Mouse (Mus musculus): Measurements from ENCODE around the gene Lzts2. TPM values are rescaled to one million over a fixed set of nuclear protein-coding genes. Genes with fewer than 3 reads are reported as not detected.

Lzts2 gene
- total RNA-seq (2015; ENCODE audit: low replicate concordance): 3.8 TPM in 1 of 2 replicates, not detected in the other
- total RNA-seq (2017; ENCODE audit: low replicate concordance): 1.4 and 2.2 TPM in 2 replicates

DNA sequence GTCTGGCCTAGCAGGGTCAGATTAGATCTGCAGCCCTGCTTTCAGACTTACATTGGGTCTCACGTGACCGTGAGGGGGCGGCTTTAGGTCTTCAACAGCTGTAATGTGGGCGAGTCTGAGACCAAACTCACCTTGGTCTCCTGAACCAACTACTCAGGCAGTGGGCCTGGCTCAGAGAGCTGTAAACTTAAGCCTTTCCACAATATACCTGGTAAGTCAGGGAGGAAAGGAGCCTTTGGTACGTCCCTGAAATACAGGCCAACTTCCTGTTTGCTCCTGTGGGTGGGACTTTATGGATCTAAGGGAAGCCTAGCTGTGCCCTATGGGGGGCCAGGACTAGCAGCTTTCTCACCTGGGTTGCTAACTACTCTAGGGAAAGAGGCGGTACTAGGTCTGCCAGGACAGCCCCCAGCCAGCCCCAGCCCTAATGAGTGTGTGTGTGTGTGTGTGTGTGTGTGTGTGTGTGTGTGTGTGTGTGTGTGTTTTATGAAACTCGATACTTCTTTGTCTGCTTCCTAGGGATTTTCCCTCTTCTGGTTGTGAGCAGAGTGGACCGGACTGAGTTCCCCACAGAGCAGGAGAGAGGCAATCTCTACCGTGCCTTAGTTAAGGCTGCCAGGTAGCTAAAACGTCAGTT is at the start of gene Lzts2:
Lzts2 (plus strand) TSS at position 80 of the 637 bp plus-strand sequence.
- no peak for ATAC-seq (replicated peaks; ENCODE audit: low FRiP score, poor library complexity, severe bottlenecking)

DNA sequence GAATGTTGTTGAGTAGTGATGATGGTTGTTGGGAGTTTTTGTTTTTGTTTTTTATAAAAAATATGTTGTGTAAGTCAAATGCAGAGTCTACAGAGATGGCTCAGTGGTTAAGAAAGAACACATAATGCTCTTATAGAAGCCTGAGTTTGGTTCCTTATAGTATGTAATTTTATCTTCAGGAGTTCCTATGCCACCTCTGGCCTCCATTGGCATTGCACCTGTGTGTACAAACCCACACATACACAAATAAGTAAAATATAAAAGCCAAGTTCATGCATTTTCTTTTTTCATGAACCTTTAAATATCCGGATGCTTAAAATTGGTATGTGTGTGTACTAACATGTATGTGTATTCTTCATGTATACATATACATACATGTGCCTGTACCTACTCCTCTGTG is 48.2 kb upstream of the Lzts2 start:
- ATAC-seq (replicated peaks; ENCODE audit: low FRiP score, poor library complexity, severe bottlenecking): no peak

DNA sequence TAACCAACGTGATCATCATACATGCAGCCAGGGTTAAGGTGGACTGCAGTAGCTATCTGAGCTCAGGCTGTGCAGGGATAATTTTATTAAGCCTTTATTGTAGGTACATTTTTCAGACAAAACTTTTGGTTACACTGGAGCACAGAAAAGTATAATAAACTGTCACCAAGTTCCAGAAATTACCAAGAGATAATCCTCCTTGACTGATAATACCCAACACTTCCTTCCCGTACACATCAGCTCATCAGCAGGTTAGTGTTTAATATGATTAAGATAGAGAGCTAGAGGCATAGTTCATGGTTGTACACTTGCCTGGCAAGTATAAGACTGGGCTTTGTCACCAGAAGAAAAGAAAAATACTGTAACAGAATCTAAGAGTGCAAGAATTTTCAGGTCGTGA is 45.9 kb upstream of the Lzts2 start:
- ATAC-seq (replicated peaks; ENCODE audit: low FRiP score, poor library complexity, severe bottlenecking): no peak

DNA sequence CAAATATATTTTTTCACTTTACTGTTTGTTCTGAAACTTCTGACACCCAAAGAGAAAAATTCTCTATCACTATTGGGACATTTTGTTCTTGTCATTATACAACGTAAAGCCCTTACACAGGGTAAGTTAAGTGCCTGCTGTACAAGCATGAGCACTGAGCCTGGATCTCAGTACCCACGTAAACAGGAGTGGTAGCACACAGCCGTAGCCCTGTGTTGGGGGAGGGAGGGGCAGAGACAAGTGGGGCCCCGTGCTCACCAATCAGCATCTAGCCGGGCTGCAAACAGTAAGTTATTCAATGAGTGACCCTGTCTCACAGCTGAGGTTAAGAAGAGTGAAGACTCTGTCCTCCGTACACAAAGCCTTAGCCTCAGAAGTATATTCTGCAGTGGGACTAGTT is 37.6 kb upstream of the Lzts2 start:
- ATAC-seq (replicated peaks; ENCODE audit: low FRiP score, poor library complexity, severe bottlenecking): no peak

- no peak for ATAC-seq (replicated peaks; ENCODE audit: low FRiP score, poor library complexity, severe bottlenecking)
These were observed 37.1 kb upstream of the Lzts2 start for GRCm38 (mm10) chr19:44977148-44977547.

DNA sequence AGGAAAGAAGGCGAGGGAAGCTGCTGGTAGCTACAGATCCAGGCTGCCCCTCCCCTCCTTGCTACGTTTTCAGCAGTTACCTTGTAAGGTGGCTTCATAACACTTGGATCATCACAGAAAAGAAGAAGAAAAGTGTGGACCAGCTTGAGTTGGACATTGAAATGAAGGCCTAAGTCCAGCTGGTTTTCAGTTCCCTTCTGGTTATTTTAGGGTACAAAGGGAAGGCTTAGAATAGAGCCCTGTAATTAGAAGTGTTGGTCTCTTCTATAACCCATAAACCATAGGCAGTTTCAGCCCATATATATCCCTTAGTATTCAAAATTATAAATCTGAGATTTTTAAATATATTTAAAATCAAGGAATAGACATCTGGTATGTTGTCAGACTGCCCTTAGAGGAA is 33.4 kb upstream of the Lzts2 start:
- no peak for ATAC-seq (replicated peaks; ENCODE audit: low FRiP score, poor library complexity, severe bottlenecking)

DNA sequence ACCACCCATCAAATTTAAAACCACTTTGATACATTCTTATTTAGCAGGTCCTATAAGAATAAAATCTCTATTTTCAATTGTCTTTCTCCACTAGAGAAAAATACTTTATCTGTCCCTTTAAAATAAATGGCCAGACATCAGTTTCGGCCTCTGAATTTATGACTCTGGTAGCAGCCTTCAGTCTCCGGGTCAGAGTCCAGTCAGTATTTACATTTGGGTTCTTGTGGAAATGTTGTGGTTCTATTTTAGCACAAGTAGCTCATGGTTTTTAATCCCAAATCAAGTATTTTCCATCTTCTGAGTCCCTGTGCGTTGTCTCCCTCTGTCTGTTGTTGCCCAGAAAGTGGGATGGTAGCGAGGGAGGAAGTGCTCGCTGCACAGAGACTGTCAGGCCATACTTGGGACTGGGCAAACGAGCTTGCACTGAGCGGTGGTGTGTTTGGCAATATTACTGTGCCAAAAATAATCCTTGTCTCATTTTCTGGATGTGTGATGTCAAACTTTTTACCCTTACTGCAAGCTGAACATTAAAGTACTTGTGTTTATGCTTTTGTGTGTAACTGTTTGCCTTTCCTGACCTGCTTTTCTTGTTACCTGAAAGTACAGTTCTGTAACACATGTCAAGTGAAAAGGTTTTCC is 31.6 kb upstream of the Lzts2 start:
- ATAC-seq (replicated peaks; ENCODE audit: low FRiP score, poor library complexity, severe bottlenecking): no peak

DNA sequence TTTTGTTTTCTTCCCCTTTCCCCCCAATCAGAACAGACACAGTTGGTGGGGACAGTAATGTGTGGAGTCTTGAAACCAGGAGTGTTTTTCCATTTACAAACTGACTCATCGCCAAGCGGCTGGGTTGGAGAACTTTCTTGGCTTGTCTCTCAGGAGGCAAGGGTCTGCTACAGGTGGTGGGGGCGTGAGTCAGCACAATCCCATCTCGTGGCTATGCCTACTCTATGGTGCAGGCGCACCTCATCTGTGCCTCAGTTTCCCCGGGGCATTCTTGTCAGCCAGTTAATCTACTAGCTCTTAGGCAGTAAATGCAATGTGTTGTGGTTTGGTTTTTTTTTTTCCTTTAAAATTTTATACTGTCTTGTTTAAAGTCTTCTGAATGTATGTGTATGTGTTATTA is 30.8 kb upstream of the Lzts2 start:
- ATAC-seq (replicated peaks; ENCODE audit: low FRiP score, poor library complexity, severe bottlenecking): no peak

DNA sequence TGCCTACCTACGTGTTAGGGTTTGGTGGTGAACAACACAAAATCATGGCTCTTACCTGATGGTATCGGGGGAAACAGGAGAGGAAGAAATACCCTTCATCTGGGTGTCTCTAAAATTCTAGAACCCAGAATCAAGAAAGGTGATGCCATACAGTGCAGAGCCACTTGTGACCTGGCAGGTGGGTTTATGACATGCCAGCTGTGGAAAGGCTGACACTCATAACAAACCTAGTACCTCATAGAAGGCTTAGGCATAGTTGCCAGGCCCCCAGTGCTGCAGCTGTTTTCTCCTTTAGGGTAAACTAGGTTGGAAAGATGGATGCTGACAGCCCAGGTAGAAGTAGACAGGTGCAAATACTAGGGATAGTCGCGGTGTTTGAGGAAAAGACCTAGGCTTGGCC is 29.8 kb upstream of the Lzts2 start:
- no peak for ATAC-seq (replicated peaks; ENCODE audit: low FRiP score, poor library complexity, severe bottlenecking)

DNA sequence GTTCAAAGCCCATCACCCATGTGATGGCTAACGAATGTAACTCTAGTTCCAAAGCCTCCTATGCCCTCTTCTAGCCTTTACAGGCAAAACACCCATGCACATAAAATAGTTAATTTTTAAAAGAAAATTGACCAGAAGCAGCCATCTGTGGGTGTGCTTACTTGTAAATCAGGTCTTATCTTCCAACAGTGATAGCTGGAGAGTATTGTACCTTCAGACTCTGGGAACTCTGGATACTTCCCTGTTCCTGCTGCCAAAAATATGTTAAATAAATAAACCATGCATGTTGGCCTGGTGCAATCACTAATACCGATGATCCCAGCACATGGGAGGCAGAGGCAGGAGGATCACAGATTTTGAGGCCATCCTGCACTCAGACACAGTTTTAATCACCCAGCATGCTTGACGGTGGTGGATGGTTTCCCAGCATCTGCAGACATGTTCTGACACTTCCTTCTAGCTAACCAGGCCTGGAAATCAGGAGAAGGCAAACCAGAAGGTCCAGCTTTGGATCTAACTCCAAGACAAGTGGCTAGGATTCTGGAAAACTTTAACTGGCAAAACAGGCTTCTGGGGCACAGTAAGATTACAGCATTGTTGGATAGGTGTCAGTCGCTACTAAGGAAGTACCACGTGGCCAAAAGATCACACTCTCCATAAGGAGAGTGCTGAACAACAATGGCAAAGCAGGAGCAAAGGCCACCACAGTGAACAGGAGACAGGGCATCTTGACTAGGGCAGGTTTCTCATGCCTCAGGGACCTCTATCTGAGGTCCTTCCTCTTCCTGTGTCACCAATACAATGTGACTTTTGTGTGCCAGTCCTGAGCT is 28.8 kb upstream of the Lzts2 start:
- no peak for ATAC-seq (replicated peaks; ENCODE audit: low FRiP score, poor library complexity, severe bottlenecking)

DNA sequence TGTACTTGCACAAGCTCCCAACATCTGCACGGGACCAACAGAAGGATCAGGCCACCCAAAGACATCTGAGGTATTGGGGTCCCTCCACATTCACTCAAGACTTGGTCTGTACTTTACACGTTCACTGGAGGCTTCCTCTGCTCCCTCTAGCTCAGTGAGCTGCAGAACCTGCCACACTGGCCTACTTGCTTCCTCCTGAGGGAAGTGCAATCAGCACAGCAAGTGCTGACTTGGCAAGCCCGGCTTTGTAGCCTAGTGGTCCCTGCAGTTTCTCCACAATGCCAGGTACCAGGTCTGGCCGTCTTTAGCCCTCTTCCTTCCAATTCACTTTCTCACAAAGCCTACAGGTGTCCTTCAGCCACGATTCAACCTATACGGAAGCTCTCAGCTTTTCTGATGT is 27.2 kb upstream of the Lzts2 start:
- no peak for ATAC-seq (replicated peaks; ENCODE audit: low FRiP score, poor library complexity, severe bottlenecking)

DNA sequence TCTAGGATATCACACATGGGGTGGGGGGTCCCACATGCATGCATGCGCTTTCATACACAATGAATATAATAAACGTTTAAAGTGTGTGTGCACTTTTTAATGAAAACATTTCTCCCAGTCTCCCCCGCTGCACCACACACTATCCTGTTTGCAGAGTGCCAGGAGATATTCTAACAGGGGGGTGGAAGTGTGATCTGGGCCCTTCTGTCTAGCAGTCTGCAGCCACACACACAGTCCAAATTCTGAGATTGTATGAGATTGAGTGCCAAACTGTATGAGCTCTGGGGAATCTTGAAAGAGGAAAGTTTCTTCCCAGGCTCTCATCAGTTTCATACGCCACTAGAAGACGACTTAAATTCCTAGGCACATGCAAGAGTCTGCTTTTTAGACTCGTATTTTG is 26.4 kb upstream of the Lzts2 start:
- ATAC-seq (replicated peaks; ENCODE audit: low FRiP score, poor library complexity, severe bottlenecking): no peak

- no peak for ATAC-seq (replicated peaks; ENCODE audit: low FRiP score, poor library complexity, severe bottlenecking)
These were observed 25.9 kb upstream of the Lzts2 start for GRCm38 (mm10) chr19:44988321-44988720.

DNA sequence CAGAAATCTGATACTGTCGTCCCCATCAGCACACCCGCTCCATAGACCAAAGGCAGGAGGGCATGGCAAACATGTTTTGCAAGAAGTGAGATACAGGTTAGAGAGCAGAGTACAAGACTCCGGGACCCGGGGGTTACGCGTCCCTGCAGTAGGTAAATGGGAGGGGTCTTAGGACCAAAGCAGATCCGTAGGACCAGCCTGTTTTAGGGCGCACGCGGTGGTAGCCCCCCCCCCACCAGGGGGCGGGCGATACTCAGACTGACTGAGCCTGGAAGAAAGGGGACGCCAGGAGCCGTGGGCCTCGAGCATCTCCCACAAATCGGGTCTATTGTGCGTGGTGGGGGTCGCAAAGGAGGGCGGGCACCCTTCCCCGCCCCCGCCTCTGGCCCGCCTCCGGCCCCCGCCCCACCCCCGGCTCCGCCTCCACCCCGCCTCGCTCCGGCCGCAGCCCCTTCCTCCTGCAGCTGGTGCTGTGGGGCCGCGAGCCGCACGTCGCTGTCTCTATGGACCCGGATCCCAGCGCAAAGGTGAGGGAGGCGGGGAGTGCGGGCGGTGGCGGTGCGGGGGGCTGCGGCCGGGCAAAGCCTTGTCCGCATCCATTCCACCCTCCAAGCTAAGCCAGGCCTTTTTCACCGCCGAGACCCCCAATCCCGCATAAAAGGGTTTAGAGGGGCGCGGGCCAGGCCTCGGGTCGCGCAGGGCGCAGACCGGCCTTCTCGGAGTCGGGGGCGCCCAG is 25.2 kb upstream of the Lzts2 start, which contains the start of gene Sema4g:
Sema4g (plus strand) TSS at position 271 of the 736 bp plus-strand sequence.
- ATAC-seq (replicated peaks; ENCODE audit: low FRiP score, poor library complexity, severe bottlenecking): no peak

DNA sequence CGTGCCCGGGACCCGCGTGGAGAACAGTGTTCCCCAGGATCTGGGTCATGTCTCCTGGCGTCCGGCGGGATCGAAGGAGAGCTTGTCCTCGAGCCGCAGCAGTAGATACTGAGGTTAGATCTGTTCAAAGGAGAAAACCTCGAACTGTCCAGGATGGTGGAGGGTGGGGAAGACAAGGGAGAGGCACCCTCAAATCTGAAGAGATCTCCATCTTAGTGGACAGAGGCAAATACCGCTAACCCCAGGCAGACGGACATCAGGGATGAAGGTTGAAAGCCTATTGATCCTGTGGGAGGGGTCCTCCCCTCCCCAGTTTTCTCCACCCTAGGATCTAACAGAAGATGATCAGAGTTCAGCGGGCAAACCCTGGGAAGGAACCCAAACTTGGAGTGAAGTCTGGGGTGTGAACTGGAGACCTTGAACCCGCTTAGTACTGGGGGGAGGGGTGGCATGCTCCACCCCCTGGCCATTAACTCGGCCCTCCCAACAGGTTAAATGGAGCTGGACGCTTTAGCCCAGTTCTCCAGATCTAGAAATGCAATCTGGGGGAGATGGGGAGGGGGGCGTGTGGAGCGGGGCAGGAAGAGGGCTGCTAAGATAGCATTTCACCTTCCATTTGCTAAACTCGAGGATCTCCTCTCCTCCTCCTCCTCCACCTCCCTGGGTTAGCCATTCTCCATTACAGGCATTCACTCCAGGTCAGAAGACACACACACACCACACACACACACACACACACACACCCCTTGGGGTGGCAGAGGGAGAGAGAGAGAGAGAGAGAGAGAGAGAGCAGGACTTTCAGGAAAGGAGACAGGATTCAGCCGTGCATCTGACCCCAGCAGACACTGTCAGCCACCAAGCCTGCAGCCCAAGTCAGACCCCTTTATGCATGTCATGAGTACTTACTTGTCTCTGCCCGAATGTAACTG is 24.4 kb upstream of the Lzts2 start:
- ATAC-seq (replicated peaks; ENCODE audit: low FRiP score, poor library complexity, severe bottlenecking): no peak

DNA sequence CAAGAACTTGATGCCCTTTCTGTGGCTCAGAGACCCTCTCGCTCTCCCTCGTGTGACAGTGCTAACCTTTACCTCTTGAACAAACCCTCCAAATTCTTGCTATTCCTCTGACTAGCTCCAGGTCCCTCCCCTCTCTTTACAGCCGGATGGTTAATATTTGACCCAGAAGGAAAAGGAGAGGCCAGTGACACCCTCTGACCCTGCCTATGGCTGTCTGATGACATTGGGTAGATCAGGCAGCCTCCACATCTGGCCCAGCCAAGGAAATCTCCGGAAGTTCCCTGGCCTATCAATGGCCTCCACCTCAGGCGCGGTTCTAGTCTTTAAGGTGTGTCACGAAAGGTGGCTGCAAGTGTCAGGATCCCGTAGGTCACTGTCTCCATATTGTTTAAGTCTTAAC is 23.2 kb upstream of the Lzts2 start:
- ATAC-seq (replicated peaks; ENCODE audit: low FRiP score, poor library complexity, severe bottlenecking): no peak

- ATAC-seq (replicated peaks; ENCODE audit: low FRiP score, poor library complexity, severe bottlenecking): no peak
These were observed 22.0 kb upstream of the Lzts2 start for GRCm38 (mm10) chr19:44992246-44992645.

- no peak for ATAC-seq (replicated peaks; ENCODE audit: low FRiP score, poor library complexity, severe bottlenecking)
These were observed 21.5 kb upstream of the Lzts2 start for GRCm38 (mm10) chr19:44992712-44993111.

DNA sequence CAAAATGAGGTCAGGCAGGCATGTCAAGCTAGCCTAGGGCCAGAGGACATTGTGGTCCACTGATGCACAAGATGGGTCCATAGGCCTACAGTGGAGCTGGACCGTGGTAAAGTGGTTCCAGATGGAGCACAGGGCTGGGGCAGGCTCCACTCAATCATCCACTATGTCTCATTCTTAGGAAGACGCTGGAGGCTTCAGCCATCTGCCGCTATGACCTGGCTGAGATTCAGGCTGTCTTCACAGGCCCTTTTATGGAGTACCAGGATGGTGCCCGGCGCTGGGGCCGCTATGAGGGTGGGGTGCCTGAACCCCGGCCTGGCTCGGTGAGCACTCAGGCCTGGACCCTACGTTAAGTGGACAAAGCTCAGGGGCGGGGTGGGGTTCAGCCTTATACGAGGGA is 16.4 kb upstream of the Lzts2 start:
- no peak for ATAC-seq (replicated peaks; ENCODE audit: low FRiP score, poor library complexity, severe bottlenecking)
